Mouse (Mus musculus): ENCODE data around the gene Med17. TPM values are rescaled to one million over a fixed set of nuclear protein-coding genes. Genes with fewer than 3 reads are reported as not detected.
"Not testable (repeated sequence)": the region's sequence is repeated elsewhere in the genome, so short reads cannot be mapped to it uniquely, and the experiment has no call there.

The Med17 gene
- 37.2 and 42.1 TPM in 2 replicates for polyA plus RNA-seq (2016; fragmentation: Nextera tagmentation; extraction: Ambion mirVana)

DNA sequence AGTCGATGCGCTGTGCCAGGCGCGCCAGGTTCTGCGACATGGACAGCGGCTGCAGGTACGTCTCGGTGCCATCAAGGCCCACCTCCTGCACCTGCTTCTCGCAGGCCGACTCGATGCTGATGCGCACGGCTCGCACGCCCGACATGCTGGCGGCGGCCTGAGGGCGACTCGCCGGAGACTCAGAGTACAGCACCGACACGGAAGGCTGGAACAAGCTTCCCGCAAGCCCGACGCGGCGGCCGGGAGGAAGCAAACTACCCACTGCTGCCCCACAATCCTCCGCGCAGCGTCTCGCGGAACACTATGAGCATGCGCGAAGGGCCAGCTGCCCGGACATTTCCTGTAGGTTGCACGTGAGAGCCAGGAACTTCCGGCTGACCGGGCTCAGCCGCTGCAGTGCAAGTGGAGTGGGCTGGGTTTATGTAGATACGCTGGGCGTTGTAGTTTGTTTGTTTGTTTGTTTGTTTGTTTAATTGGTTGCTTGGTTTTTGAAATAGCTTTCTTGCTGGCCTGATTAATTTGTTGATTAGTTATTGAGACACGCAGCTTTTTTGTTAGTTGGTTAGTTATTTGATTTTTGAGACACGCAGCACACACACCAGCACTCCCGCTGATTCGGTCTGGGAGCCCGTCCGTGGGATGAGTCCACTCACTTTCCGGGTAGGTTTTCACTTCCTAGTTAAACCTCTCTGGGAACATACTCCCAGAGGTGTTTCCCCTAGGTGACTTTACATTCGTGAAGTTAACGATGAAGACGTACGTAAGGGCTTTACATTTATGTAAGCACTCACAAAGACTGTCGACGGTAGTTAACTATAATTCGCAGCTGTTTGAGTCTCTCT is at the start of gene Med17:
Gene Med17 (minus strand): TSS at position 283 of the 842 bp plus-strand sequence.
- Histone ChIP-seq H3K27ac (replicated peaks) (peak within 1 kb of the TSS; percentile 91), H3K4me1 (peaks cover 16% of the 10 kb centered on the region), H3K4me3 (peak within 1 kb of the TSS; percentile 99), H3K9me3 (no peaks in the 10 kb centered on the region), H3K36me3 (replicated peaks) (peaks cover 26% of the 10 kb centered on the region), H3K27me3 (replicated peaks; ENCODE audit: low read depth, poor library complexity, severe bottlenecking) (no peaks in the 10 kb centered on the region)
- WGBS: 2% methylated on average over 57 of the region's 57 CpGs
- DNase-seq (ENCODE audit: low spot score): peak; percentile 95

DNA sequence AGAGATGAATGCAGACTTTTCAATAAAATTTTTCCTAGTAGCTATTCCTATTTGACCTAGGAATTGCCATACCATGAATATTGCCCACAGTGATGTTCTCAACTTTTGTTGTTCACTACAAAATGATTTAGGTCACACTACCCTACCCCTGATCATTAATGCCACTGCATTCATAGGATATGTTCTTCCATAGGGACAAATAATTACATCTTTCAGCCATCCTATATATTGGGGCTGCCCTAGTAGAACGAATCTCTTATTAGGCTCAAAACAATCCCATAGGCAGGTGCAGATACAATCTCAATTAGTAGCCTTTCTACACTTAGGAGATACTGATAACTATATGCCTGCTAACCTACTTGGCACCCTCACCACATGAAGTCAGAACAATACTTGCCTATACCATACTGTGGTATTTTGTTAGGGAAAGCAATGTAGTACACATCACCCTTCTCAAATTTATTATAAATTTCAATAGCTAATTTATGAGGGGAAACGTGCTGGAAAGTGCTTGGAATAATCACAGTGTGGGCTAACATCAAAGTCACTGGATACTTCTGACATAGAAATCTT is 38.5 kb upstream of the Med17 start:
- Histone ChIP-seq H3K9me3 (no peaks in the 10 kb centered on the region), H3K27ac (replicated peaks) (no peak overlapping the region), H3K36me3 (replicated peaks) (peaks cover 98% of the 10 kb centered on the region), H3K4me1 (no peaks in the 10 kb centered on the region), H3K4me3 (no peak overlapping the region), H3K27me3 (replicated peaks; ENCODE audit: low read depth, poor library complexity, severe bottlenecking) (no peaks in the 10 kb centered on the region)
- 86% methylated on average over 2 of the region's 2 CpGs for WGBS
- DNase-seq (ENCODE audit: low spot score): no peak

DNA sequence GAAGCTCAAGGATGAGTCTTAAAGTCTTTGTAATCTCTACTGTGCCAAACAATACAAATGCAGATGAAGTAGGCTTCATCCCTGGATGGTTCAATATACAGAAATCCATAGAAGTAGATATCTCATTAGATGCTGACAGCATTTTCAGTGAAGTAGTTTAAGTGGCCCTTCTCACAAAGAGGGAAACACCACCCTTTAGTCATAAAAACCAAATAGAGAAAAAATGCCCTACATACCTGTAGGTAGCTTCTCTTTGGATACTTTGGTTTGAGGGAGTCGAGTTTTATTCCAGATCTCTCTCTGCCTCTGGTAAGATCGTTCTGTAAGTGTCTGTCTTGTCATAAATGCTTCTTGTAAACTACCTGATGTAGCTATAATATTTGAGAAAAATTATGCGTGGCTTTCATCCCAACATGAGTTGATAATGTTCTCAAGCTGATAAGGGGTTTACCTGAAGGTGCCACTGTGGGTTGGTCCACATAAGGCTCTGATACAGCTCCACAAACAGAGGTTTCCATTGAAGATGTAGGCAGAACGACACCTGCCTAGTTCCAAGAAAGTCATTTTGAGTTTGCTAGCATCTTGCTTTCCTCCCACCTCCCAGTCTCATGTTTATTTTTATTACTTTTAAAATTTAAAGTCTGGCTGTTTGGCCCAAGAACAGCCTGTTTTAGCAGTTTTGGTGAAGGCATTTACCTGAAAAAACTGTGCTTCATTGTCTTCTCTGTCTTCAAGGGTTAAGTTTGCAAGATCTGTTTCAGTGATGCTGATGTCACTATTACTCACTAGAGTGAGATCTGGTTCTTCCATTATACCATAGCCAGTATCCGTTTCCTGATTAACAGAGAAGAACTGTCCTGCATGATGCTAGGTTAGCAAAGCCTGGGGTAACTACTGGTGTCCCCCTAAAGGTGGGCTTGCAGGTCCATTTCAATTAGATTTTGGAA is 37.8 kb upstream of the Med17 start:
- H3K9me3 ChIP-seq: no peaks in the 10 kb centered on the region
- no peak overlapping the region for H3K4me3 ChIP-seq
- H3K27me3 ChIP-seq (replicated peaks; ENCODE audit: low read depth, poor library complexity, severe bottlenecking): no peaks in the 10 kb centered on the region
- no peak overlapping the region for H3K27ac ChIP-seq (replicated peaks)
- peaks cover 98% of the 10 kb centered on the region for H3K36me3 ChIP-seq (replicated peaks)
- no peaks in the 10 kb centered on the region for H3K4me1 ChIP-seq
- DNase-seq (ENCODE audit: low spot score): no peak
- WGBS: 60% methylated on average over 5 of the region's 5 CpGs

GRCm38 (mm10) chr9:15316296-15316695 is 36.6 kb upstream of the Med17 start:
- 100% methylated on average over 2 of the region's 2 CpGs for WGBS
- DNase-seq (ENCODE audit: low spot score): not testable (repeated sequence)

GRCm38 (mm10) chr9:15314619-15315018 is 34.9 kb upstream of the Med17 start:
- no peaks in the 10 kb centered on the region for H3K9me3 ChIP-seq
- H3K27ac ChIP-seq (replicated peaks): no peak overlapping the region
- no peak overlapping the region for H3K4me3 ChIP-seq
- peaks cover 98% of the 10 kb centered on the region for H3K36me3 ChIP-seq (replicated peaks)
- H3K4me1 ChIP-seq: no peaks in the 10 kb centered on the region
- H3K27me3 ChIP-seq (replicated peaks; ENCODE audit: low read depth, poor library complexity, severe bottlenecking): no peaks in the 10 kb centered on the region
- no peak for DNase-seq (ENCODE audit: low spot score)
- WGBS: 94% methylated on average over 1 of the region's 1 CpGs

More at GRCm38 (mm10) chr9:15316296-15316695, 36.6 kb upstream of the Med17 start:
- H3K27ac ChIP-seq (replicated peaks); H3K4me3 ChIP-seq; H3K27me3 ChIP-seq (replicated peaks; ENCODE audit: low read depth, poor library complexity, severe bottlenecking); H3K4me1 ChIP-seq; H3K9me3 ChIP-seq: not testable (repeated sequence)
- peaks cover 98% of the 10 kb centered on the region for H3K36me3 ChIP-seq (replicated peaks)

GRCm38 (mm10) chr9:15313633-15314032 is 33.9 kb upstream of the Med17 start:
- Histone ChIP-seq H3K27me3 (replicated peaks; ENCODE audit: low read depth, poor library complexity, severe bottlenecking) (no peaks in the 10 kb centered on the region), H3K4me1 (peaks cover 9% of the 10 kb centered on the region), H3K4me3 (no peak overlapping the region), H3K36me3 (replicated peaks) (peaks cover 99% of the 10 kb centered on the region), H3K27ac (replicated peaks) (no peak overlapping the region), H3K9me3 (no peaks in the 10 kb centered on the region)
- 95% methylated on average over 5 of the region's 5 CpGs for WGBS
- no peak for DNase-seq (ENCODE audit: low spot score)

GRCm38 (mm10) chr9:15312054-15312735 is 32.5 kb upstream of the Med17 start:
- 92% methylated on average over 2 of the region's 2 CpGs for WGBS
- Histone ChIP-seq H3K4me3 (no peak overlapping the region), H3K27me3 (replicated peaks; ENCODE audit: low read depth, poor library complexity, severe bottlenecking) (no peaks in the 10 kb centered on the region), H3K4me1 (peaks cover 23% of the 10 kb centered on the region), H3K9me3 (no peaks in the 10 kb centered on the region), H3K27ac (replicated peaks) (no peak overlapping the region), H3K36me3 (replicated peaks) (peaks cover 99% of the 10 kb centered on the region)
- no peak for DNase-seq (ENCODE audit: low spot score)

DNA sequence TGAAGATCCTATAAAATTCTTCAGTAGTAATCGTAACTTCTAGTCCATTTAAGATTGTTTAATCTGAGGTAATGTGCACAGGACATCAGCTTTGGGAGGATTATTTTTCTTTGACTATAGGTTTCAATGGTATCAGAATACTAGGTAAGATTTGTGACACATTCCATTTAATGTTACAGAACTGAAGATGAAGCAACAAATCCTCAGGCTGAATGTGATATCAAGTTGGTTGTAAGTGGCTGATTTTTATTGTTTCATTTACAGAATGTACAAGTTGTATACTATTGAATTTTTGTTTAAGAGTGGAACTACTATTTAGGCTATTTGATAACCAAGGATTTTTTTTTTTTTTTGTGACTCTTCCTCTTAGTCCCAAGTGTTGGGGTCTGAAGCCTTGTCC is 30.4 kb upstream of the Med17 start:
- Histone ChIP-seq H3K4me1 (peaks cover 26% of the 10 kb centered on the region), H3K27ac (replicated peaks) (no peak overlapping the region), H3K27me3 (replicated peaks; ENCODE audit: low read depth, poor library complexity, severe bottlenecking) (no peaks in the 10 kb centered on the region), H3K9me3 (no peaks in the 10 kb centered on the region), H3K4me3 (no peak overlapping the region), H3K36me3 (replicated peaks) (peaks cover 84% of the 10 kb centered on the region)
- no peak for DNase-seq (ENCODE audit: low spot score)
- WGBS: 96% methylated on average over 1 of the region's 1 CpGs

GRCm38 (mm10) chr9:15309425-15309824 is 29.7 kb upstream of the Med17 start:
- Histone ChIP-seq H3K27me3 (replicated peaks; ENCODE audit: low read depth, poor library complexity, severe bottlenecking) (no peaks in the 10 kb centered on the region), H3K9me3 (no peaks in the 10 kb centered on the region), H3K4me3 (peak overlapping the region; percentile 41; the same call in 1 of the 2 replicates), H3K36me3 (replicated peaks) (peaks cover 76% of the 10 kb centered on the region), H3K27ac (replicated peaks) (no peak overlapping the region), H3K4me1 (peaks cover 26% of the 10 kb centered on the region)
- 76% methylated on average over 4 of the region's 4 CpGs for WGBS
- DNase-seq (ENCODE audit: low spot score): no peak

- 61% methylated on average over 2 of the region's 2 CpGs for WGBS
- Histone ChIP-seq H3K4me1 (peaks cover 26% of the 10 kb centered on the region), H3K9me3 (no peaks in the 10 kb centered on the region), H3K27me3 (replicated peaks; ENCODE audit: low read depth, poor library complexity, severe bottlenecking) (no peaks in the 10 kb centered on the region), H3K36me3 (replicated peaks) (peaks cover 65% of the 10 kb centered on the region), H3K4me3 (peak overlapping the region; percentile 90), H3K27ac (replicated peaks) (no peak overlapping the region)
- DNase-seq (ENCODE audit: low spot score): no peak
Observed at GRCm38 (mm10) chr9:15308254-15308653, 28.5 kb upstream of the Med17 start.

DNA sequence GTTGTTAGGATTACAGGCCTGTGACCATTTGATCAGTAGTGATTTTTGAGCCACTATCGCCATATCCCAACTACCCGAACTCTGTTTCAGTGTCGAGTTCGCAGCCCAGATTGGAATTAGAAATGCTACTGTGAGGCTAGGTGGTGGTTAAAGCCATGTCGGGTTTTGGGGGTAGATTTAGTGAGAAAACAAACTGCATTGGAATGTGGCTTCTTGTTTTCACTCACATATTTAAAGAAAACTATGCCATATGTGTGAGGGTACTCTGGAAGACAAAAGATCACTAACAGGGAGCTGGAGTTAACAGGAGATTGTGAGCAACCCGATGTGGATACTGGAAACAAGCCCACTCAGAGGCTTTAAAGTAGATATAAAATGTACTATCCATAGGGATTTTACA is 27.5 kb upstream of the Med17 start:
- 9% methylated on average over 6 of the region's 6 CpGs for WGBS
- no peaks in the 10 kb centered on the region for H3K9me3 ChIP-seq
- peaks cover 55% of the 10 kb centered on the region for H3K36me3 ChIP-seq (replicated peaks)
- DNase-seq (ENCODE audit: low spot score): no peak
- H3K4me3 ChIP-seq: peak overlapping the region; percentile 90
- H3K4me1 ChIP-seq: peaks cover 26% of the 10 kb centered on the region
- H3K27me3 ChIP-seq (replicated peaks; ENCODE audit: low read depth, poor library complexity, severe bottlenecking): no peaks in the 10 kb centered on the region
- H3K27ac ChIP-seq (replicated peaks): peak overlapping the region; percentile 98
